Mouse (Mus musculus): ENCODE measurements at regions not wholly inside any gene's neighbourhood (a gene's known extent, or its start where the extent isn't known, plus 50 kb on each side); places are given as distances from the start of the nearest gene placed in this dataset.

- Histone ChIP-seq H3K9ac (ENCODE audit: low read depth, low read length) (peak overlapping the region; percentile 44), H3K27ac (ENCODE audit: low read depth, low read length) (peak overlapping the region; percentile 67), H3K4me1 (ENCODE audit: control insufficient read depth, insufficient read depth, low read depth, low read length) (peaks cover 12% of the 10 kb centered on the region), H3K27me3 (replicated peaks; ENCODE audit: control insufficient read depth, insufficient read depth, low read length) (no peaks in the 10 kb centered on the region), H3K4me3 (ENCODE audit: low read length) (peak overlapping the region; percentile 34), H3K4me2 (ENCODE audit: low read length) (peak overlapping the region; percentile 64), H3K9me3 (ENCODE audit: control insufficient read depth, low read length) (no peaks in the 10 kb centered on the region), H3K36me3 (ENCODE audit: control insufficient read depth, insufficient read depth, low read length) (no peaks in the 10 kb centered on the region)
- ATAC-seq: peak; percentile 76
- under 1% methylated on average over 12 of the region's 13 CpGs for WGBS
Observed at GRCm38 (mm10) chr13:28757846-28758522, 195.5 kb downstream of the Sox4 start.

GRCm38 (mm10) chr13:28756915-28757765 is 196.4 kb downstream of the Sox4 start:
- H3K9me3 ChIP-seq (ENCODE audit: control insufficient read depth, low read length): no peaks in the 10 kb centered on the region
- no peaks in the 10 kb centered on the region for H3K36me3 ChIP-seq (ENCODE audit: control insufficient read depth, insufficient read depth, low read length)
- H3K4me1 ChIP-seq (ENCODE audit: control insufficient read depth, insufficient read depth, low read depth, low read length): peaks cover 12% of the 10 kb centered on the region
- H3K9ac ChIP-seq (ENCODE audit: low read depth, low read length): no peak overlapping the region
- peak overlapping the region; percentile 67 for H3K27ac ChIP-seq (ENCODE audit: low read depth, low read length)
- WGBS: 19% methylated on average over 11 of the region's 11 CpGs
- H3K27me3 ChIP-seq (replicated peaks; ENCODE audit: control insufficient read depth, insufficient read depth, low read length): no peaks in the 10 kb centered on the region
- no peak for ATAC-seq
- H3K4me2 ChIP-seq (ENCODE audit: low read length): peak overlapping the region; percentile 64
- H3K4me3 ChIP-seq (ENCODE audit: low read length): no peak overlapping the region; the same call in 1 of the 2 replicates

- WGBS: 79% methylated on average over 5 of the region's 5 CpGs
- Histone ChIP-seq H3K9me3 (ENCODE audit: control insufficient read depth, low read length) (no peaks in the 10 kb centered on the region), H3K27ac (ENCODE audit: low read depth, low read length) (no peak overlapping the region), H3K4me2 (ENCODE audit: low read length) (no peak overlapping the region), H3K4me1 (ENCODE audit: control insufficient read depth, insufficient read depth, low read depth, low read length) (peaks cover 12% of the 10 kb centered on the region), H3K36me3 (ENCODE audit: control insufficient read depth, insufficient read depth, low read length) (no peaks in the 10 kb centered on the region), H3K9ac (ENCODE audit: low read depth, low read length) (no peak overlapping the region), H3K27me3 (replicated peaks; ENCODE audit: control insufficient read depth, insufficient read depth, low read length) (no peaks in the 10 kb centered on the region), H3K4me3 (ENCODE audit: low read length) (no peak overlapping the region)
- ATAC-seq: no peak
Observed at GRCm38 (mm10) chr13:28754207-28754606, 199.3 kb downstream of the Sox4 start.

GRCm38 (mm10) chr13:28750949-28751692 is 202.4 kb downstream of the Sox4 start:
- ATAC-seq: no peak
- no peak overlapping the region for H3K4me2 ChIP-seq (ENCODE audit: low read length)
- H3K36me3 ChIP-seq (ENCODE audit: control insufficient read depth, insufficient read depth, low read length): no peaks in the 10 kb centered on the region
- H3K27me3 ChIP-seq (replicated peaks; ENCODE audit: control insufficient read depth, insufficient read depth, low read length): no peaks in the 10 kb centered on the region
- no peak overlapping the region for H3K9ac ChIP-seq (ENCODE audit: low read depth, low read length)
- 90% methylated on average over 11 of the region's 11 CpGs for WGBS
- no peak overlapping the region for H3K27ac ChIP-seq (ENCODE audit: low read depth, low read length)
- H3K9me3 ChIP-seq (ENCODE audit: control insufficient read depth, low read length): no peaks in the 10 kb centered on the region
- H3K4me3 ChIP-seq (ENCODE audit: low read length): no peak overlapping the region
- H3K4me1 ChIP-seq (ENCODE audit: control insufficient read depth, insufficient read depth, low read depth, low read length): no peaks in the 10 kb centered on the region

DNA sequence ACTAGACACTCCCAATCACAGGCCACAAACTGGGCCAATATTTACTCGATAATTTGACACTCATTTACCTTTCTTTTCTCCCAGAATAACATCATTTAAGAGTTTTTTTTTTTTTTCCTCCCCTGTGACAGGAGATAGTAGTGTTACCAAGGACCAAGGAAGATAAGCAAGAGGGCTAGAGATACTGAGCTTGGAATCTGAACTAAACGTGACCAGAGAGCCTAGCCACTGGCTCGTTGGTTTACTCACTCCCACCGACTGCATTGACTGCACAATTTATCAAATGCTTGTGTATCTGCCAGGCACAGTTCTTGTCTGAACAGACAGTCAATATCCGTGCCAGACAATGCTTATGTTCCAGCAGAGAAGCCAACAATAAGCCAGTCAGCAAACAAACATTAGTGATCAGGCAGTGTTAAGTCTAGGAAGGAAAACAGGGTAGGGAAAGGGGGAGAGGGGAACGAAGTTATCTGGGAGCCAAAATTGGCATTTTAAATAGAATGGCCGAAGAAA is 213.3 kb downstream of the Sox4 start:
- WGBS: 40% methylated on average over 7 of the region's 7 CpGs
- Histone ChIP-seq H3K9ac (ENCODE audit: low read depth, low read length) (no peak overlapping the region), H3K4me1 (ENCODE audit: control insufficient read depth, insufficient read depth, low read depth, low read length) (no peaks in the 10 kb centered on the region; the same call in 1 of the 2 replicates), H3K4me3 (ENCODE audit: low read length) (no peak overlapping the region), H3K27me3 (replicated peaks; ENCODE audit: control insufficient read depth, insufficient read depth, low read length) (no peaks in the 10 kb centered on the region), H3K9me3 (ENCODE audit: control insufficient read depth, low read length) (no peaks in the 10 kb centered on the region), H3K36me3 (ENCODE audit: control insufficient read depth, insufficient read depth, low read length) (no peaks in the 10 kb centered on the region), H3K27ac (ENCODE audit: low read depth, low read length) (no peak overlapping the region), H3K4me2 (ENCODE audit: low read length) (no peak overlapping the region)
- no peak for ATAC-seq

DNA sequence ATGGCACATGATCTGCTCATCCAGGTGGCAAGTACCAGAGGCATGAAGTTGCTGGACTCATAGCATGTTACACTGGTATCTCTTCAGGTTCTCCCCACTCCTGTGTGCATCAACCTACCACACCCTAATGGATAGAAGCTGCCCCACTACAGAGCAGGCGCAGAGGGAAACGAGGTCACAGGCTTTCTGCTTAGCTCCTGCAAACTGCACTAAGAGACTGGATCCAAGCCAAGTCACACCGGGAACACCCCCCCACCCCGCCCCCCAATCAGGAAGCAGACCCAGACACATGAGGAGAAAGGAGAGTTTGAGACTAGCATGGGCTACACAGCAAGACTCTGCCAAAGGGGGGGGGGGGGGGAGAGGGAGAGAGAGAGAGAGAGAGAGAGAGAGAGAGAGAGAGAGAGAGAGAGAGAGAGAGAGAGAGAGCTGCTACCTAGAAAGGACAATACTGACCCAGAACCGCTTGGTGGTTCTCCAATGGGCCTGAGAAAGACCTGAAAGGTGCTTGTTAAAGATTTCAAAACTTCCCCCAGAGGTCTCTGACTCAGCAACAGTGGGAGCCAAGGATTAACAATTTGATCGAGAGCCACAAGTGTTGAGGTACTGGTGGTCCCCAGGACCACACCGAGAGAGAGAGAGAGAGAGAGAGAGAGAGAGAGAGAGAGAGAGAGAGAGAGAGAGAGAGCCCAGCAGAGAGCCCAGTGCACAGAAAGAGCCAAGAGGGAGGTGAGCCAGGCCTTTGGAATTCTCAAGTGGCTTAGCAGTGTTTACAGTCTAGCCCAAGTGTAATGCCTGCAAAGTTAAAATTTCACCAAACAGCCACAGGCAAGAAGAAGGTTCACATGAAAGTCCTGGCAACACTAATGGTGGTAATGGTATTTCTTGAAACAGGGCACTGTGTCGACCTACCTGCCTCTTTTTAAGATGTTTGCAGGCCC is 215.1 kb downstream of the Sox4 start:
- no peaks in the 10 kb centered on the region for H3K9me3 ChIP-seq (ENCODE audit: control insufficient read depth, low read length)
- H3K4me1 ChIP-seq (ENCODE audit: control insufficient read depth, insufficient read depth, low read depth, low read length): no peaks in the 10 kb centered on the region; the same call in 1 of the 2 replicates
- no peaks in the 10 kb centered on the region for H3K36me3 ChIP-seq (ENCODE audit: control insufficient read depth, insufficient read depth, low read length)
- 49% methylated on average over 8 of the region's 8 CpGs for WGBS
- no peak; the same call in 1 of the 2 replicates for ATAC-seq
- H3K9ac ChIP-seq (ENCODE audit: low read depth, low read length): no peak overlapping the region
- no peaks in the 10 kb centered on the region for H3K27me3 ChIP-seq (replicated peaks; ENCODE audit: control insufficient read depth, insufficient read depth, low read length)
- no peak overlapping the region for H3K27ac ChIP-seq (ENCODE audit: low read depth, low read length)
- no peak overlapping the region for H3K4me3 ChIP-seq (ENCODE audit: low read length)
- no peak overlapping the region for H3K4me2 ChIP-seq (ENCODE audit: low read length)

DNA sequence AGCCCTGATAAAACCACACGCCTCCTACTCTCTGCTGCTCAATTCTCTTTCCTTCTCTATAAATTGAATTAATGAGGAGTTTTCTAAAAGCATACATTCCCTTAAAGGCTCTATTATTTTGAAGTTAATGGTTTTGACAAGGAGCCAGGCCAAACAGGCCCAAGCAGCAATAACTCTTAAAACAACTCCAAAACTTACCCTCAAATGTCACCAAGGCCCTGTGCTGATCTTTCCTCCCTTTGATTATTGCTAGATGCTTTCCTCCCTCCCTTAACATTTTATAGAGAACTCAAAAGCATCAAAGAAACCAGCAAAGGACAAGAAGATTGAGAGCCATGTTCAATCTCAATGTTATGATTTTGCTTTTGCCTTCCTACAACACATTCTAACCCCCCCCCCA is 221.0 kb downstream of the Sox4 start:
- Histone ChIP-seq H3K4me1 (ENCODE audit: control insufficient read depth, insufficient read depth, low read depth, low read length) (no peaks in the 10 kb centered on the region), H3K9ac (ENCODE audit: low read depth, low read length) (no peak overlapping the region), H3K4me2 (ENCODE audit: low read length) (no peak overlapping the region), H3K27me3 (replicated peaks; ENCODE audit: control insufficient read depth, insufficient read depth, low read length) (no peaks in the 10 kb centered on the region), H3K27ac (ENCODE audit: low read depth, low read length) (no peak overlapping the region), H3K36me3 (ENCODE audit: control insufficient read depth, insufficient read depth, low read length) (no peaks in the 10 kb centered on the region), H3K4me3 (ENCODE audit: low read length) (no peak overlapping the region), H3K9me3 (ENCODE audit: control insufficient read depth, low read length) (no peaks in the 10 kb centered on the region)
- no peak for ATAC-seq
- 54% methylated on average over 1 of the region's 1 CpGs for WGBS

DNA sequence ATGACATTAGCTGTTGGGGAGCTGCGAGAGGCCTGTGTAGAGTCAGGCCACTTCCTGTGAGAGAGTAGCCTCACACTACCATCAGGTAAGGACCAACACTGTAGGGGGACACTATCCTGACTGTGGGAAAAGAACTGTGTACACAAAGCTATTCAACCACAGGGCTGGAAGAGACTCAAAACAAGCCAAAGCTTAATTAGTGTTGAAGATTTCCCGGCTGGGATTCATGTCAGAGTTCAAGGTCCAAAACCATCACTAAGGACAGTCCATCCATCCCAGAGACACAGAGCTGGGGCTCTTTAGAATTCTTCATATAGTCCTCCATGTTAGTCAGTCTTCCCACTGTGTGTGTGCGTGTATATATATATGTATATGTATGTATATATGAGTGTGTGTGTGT is 221.5 kb downstream of the Sox4 start:
- no peaks in the 10 kb centered on the region for H3K27me3 ChIP-seq (replicated peaks; ENCODE audit: control insufficient read depth, insufficient read depth, low read length)
- no peak overlapping the region for H3K9ac ChIP-seq (ENCODE audit: low read depth, low read length)
- H3K4me2 ChIP-seq (ENCODE audit: low read length): no peak overlapping the region
- H3K36me3 ChIP-seq (ENCODE audit: control insufficient read depth, insufficient read depth, low read length): no peaks in the 10 kb centered on the region
- H3K9me3 ChIP-seq (ENCODE audit: control insufficient read depth, low read length): no peaks in the 10 kb centered on the region
- ATAC-seq: no peak
- no peaks in the 10 kb centered on the region for H3K4me1 ChIP-seq (ENCODE audit: control insufficient read depth, insufficient read depth, low read depth, low read length)
- H3K4me3 ChIP-seq (ENCODE audit: low read length): no peak overlapping the region
- 85% methylated on average over 3 of the region's 3 CpGs for WGBS
- no peak overlapping the region for H3K27ac ChIP-seq (ENCODE audit: low read depth, low read length)
